Mouse (Mus musculus) frontal cortex, postnatal 25 days (tissue): ENCODE results near the gene Alcam.
A peak's percentile ranks its signal among the peaks of the same experiment; 100 is the strongest.

Source experiments
- DNase-seq, 2 experiments: peaks; one replicate each; pipeline ENCODE4 v3.0.0; 2022; ENCODE audit warnings: low spot score in 2 of 2

Gene Alcam

DNA sequence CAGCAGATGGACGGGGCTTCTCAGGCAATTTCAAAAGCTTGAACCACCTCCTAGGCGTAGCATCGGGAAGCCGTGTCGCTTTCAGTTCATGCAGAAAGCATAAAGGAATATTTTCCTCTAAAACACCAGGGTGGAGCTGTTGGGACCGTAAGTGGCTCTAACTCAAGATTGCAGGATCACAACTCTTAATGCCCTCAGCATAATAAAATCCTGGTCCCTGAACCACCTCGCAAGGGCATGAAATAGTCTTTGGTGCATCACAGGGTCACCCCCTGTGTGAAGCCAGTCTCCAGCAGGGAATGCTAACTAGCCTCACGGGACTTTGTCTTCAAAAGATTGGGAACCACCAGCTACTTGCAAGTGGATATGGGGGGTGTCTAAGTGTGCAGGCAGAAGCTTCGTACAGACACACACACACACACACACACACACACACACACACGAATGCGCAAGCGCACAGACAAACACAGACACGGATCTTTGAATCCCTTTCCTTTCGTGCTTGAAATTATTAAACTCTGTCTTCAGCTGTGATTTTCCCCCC, at the start of gene Alcam:
Gene Alcam (minus strand): TSS at position 104 of the 544 bp plus-strand sequence.
- DNase-seq, result peak in 1 of 2 experiments; percentile 48

- no peak for DNase-seq
These were observed 45.0 kb upstream of the Alcam start for GRCm38 (mm10) chr16:52498757-52499335.

- no peak for DNase-seq
These were observed 36.7 kb upstream of the Alcam start for GRCm38 (mm10) chr16:52490542-52490941.

GRCm38 (mm10) chr16:52474235-52474634, 20.4 kb upstream of the Alcam start:
- DNase-seq, result no peak

DNA sequence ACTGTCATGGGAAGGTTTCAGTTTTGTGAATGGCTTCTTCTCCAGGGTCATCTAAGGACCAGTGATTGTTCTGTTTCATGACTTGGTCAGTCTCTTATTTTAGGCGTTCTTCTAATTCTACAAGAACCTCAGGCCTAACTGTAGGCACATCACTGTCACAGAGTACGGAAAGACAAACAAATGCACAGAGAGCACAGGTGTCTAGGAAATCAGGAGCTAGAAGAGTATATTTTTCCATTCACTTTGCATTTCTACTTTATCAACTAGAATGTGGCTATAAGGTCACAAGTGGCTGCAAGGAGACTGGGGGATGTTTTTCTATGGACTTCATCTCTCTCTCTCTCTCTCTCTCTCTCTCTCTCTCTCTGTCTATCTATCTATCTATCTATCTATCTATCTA, 19.2 kb upstream of the Alcam start:
- DNase-seq, result no peak

DNA sequence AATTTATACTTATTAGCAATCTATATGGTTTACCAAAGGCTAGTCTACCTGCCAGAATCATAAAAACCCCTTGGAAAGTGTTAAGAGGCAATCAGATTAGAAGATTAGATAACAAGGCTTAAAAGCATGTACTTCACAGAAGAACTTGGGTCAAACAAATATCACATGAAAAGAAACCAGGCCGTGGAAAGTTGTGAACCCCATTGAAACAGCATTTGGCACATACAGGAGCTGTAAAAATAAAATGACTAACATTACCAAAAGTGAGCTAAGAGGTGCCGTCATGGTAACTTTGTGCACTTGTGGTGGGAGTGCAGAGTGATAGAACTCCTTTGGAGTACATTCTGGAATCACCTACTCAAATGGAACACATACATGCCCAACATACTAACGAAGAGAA, 18.8 kb upstream of the Alcam start:
- no peak for DNase-seq

GRCm38 (mm10) chr16:52472059-52472458, 18.2 kb upstream of the Alcam start:
- DNase-seq, result no peak

DNA sequence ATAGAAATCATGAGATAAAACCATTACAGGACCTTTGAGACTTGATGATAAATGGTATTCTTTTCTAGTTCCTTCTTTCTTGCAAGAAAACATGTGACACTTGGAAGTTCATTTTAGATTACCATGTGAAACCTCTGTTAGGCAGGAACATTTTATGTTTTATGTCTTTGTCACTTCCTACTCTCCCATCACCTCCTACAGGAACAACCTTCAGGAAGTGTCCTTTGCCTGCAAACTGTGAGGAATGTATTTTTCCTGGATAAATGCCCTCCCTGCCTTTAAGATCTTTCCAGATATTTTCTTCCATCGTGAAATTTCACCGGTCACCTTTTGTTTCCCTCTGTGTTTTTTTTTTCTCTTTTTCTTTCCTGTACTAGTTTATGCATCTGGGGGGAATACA, 17.0 kb upstream of the Alcam start:
- DNase-seq, result no peak

DNA sequence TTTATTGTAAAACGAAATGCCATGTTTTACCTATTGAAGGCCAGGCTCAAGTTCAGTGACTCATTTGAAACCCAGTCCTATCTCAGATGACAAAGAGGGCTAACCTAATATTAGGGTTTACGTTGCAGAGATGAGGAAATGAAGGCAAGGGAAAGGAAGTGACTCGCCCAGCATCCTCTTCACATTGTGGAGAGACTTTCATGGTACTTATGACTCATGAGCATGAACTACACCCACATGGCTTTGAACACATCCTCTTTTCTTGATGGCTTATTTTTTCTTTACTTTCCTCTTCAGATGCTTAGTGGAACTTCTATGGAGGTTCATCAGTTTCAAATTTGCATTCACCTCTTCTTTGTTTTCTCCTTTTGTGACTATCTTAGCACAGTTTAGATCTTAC, 16.4 kb upstream of the Alcam start:
- DNase-seq, result no peak

DNA sequence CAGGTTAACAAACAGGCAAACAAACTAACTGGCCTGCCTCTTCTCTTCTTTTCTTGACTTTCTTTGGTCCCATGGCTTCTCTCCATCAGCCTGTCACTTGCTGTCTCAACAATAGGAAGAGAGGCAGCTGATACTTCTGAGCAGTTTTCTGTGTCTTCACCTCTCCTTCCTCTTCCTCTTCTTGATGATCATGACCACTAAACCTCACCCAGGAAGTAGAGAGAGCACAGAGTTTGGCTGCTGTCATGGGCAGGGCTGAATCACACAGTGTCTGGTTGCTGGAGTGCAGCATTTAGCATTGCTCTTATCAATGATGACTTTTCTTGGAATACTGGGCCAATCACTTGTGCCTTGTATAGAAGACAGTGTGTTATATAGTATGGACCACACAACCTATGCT, 14.6 kb upstream of the Alcam start:
- no peak for DNase-seq

DNA sequence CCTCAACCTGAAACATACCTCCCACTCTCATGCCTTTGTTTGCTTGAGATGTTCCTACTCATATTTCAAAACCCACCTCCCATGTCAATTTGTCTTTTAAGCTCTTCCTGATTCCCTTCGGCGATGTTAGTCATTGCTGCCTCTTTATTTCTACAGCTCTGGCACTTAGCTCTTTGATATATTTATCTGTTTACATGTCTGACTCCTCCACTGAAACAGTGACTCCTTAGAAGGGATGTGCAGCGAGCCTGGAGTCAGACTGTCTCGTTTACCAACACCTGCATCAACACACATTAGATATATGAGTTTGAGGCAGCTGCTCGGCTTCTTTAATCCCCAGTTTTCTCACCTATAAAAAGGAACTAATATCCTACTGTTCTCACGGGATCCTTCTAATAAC, 12.9 kb upstream of the Alcam start:
- no peak for DNase-seq

- no peak for DNase-seq
These were observed 10.7 kb upstream of the Alcam start for GRCm38 (mm10) chr16:52464597-52464996.

DNA sequence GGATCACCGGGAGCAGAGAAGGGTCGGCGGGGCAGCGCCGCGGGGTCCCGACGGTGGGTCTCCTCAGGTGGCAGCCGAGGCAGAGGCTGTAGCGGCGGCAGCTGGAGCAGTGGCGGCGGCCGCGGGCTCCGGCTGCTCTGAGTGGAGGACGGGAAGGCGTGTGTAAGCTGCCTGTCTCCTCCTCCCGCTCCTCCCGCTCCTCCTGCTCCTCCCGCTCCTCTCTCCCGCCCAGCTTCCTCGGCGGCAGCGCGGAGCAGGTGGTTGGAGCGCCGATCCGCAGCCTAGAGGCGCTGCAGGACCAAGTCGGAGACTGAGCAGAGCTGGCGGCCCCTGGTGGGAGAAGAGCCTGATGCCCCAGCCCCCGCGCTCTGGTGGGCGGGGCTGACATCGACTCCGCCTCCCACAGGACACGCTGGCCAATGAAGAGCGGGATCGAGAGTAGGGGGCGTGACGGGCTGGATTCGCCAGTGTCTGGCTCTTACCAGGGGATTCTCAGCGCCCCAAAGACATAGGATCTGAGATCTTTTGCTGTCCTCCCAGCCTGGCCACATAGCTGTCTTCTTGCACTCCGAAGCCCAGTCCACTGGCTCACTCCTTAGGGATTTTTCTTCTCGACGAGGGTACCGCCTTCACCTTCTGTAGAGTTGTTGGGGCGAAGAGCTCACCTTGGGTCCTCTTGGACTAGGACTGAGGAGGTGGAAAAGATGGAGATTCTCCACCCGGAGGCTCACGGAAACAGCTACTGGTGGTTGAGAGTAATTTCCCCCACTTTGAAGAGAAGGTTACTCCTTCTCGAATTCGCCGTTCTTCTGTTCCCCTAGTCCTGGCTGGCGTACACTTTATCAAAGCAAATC, 785 bp downstream of the Alcam start:
- DNase-seq, result peak; percentile 91 to 94

DNA sequence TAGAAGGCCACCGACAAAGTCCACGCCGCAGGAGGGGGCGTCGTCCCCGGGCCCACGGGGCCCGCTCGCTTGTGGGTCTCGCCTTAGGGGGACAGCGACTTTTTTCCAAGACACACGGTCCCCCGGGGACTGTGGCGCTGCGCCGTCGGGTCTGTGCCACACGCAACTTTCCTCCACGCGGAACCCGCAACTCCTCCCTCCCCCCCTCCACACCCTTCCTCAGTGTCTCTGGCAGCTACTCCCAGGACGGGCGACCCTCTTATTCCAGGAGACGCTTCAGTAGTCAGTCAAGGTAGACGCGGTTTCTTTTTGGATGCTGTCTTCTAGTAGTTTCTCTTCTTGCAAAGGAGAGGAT, 1.4 kb downstream of the Alcam start:
- DNase-seq, result no peak

GRCm38 (mm10) chr16:52451786-52452476, 1.9 kb downstream of the Alcam start:
- DNase-seq, result peak in 1 of 2 experiments; percentile 20

DNA sequence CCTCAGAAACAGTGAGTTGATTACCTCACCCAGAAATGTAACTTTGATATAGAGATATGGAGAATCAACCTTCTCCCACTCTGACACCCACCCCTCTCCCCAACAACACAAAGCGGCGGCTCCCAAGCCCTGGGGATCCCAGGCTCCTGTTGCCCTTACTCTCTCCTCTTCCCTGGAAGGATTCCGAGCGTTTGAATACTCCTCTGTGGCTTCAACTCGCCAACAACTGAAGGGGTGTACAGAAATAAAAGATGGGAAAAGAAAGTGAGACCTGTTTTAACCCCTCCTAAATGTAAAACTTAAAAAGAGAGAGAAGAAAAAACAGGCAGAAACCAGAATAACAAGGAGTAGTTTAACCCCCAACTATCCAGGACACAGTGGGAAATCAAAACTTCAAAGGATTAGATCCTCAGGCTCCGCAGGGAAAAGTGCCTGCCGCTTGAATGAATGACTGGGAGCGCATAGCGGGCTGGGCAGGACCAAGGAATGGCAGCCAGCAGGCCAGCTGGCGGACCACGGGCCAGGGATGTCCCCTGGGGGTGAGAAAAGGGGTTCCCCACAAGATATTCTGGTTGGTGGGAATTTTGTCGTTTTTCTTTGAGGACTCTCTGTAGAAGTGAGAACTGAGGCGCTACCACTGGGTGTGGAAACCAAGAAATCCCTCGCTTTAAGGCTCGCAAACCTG, 2.6 kb downstream of the Alcam start:
- DNase-seq, result peak in 1 of 2 experiments; percentile 34

DNA sequence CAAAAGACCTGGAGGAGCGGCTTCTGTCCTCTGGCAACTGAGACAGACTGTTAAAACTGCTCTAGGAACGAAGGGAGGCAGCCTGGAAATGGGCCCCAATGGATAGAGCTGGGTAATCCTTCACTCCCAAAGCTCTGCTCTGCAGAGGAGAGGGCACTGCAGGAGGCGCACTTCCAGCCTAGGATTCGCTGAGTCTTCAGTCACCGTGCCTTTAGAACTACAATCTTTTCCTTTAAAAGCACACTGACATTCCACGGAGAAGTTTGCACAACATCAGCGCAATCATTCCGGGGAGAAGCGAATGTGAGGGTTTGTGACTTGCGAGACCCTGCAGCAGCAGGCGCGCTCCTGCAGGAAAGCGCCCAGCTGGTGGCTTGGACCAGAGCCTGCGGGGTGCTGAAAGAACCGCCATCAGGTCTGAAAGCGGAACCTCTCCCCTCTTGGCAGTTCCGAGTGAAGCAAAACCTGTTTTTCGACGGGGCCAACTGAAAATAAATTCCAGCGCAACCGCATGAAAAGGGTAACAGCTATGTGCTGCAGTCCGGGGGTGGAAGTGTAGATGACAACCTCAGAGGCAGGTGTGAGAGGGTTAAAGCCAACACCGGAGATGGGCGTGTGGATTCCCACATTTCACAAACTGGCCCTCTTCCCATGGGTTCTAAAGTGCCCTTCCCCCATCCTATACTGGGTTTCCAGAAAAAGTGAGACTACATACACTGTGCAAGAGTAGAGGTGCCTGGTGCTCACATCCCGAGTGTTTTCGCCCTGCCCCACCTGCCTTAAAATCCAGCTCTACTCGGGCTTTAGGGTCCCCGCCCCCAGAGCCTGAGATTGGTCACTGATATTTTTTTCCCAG, 3.4 kb downstream of the Alcam start:
- peak; percentile 42 to 45 for DNase-seq

- no peak for DNase-seq
These were observed 4.0 kb downstream of the Alcam start for GRCm38 (mm10) chr16:52449889-52450244.

DNA sequence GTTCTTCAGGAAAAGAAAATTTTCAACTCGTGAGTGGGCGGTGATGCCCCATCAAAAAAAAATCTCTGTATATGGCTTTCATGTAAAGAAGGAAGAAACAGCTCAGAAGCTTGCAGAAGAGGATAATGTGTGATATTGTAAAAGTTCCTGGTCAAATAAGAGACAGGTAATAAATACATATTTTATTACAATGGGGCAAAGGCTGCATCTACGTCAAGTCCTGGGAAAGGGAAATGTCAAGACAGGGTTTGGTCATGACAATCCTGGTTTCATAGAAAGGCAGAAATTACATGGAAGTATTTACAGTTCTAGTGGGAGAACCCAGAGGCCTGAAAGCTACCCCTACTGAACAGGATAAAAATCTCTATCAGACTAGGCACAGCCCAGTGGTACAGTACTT, 7.9 kb downstream of the Alcam start:
- no peak for DNase-seq

DNA sequence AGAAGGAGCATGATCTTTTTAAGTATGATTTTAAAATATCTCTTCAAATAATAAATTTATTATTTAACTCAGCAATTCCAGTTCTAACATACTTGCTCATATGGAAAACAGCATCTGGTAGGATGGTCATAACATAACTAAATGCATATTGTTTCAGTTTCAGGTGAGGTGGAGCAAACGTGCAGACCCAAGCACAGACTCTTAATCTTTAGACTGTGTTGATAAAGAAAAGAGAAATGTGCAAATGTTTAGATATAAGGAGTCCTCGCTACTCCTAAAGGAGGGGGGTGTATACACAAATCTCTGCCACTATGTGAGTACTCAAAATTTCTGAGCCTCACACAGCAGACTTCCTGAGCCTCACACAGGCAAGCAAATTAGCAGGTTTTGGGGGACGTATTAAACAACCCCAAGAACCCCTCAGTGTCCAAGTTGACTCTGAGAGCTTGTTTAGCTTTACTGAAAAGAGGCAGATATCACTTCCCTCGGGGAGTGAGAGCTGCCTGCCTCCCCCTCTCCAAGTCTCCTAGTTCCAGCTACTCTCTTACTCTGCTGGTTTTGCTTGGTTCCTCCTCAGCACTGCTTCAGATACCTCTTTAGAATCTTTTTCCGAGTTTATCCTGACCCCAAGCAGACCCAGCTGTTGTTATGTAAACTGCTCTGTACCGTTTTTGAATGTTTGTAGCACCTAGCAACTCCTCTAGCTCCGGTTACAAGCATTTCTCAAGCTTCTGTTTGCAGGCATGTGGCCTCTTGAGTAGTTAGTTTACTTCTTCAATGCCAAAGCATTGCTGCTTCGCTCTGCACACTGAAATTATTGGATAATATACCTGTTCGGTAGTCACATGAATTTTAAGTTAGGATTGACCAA, 10.0 kb downstream of the Alcam start:
- DNase-seq, result no peak
